Mouse (Mus musculus) bone marrow macrophage, adult 2 months (primary cell): Measurements from ENCODE around the gene 4931406P16Rik. TPM values are rescaled to one million over a fixed set of nuclear protein-coding genes. Genes with fewer than 3 reads are reported as not detected.

Experiments
- H3K27ac ChIP-seq: 2 replicates; pipeline ENCODE4 v1.5.1; 2012; ENCODE audit warnings: low read depth, low read length; ENCODE audit not compliant: insufficient read depth
- H3K4me1 ChIP-seq: 2 replicates; pipeline ENCODE4 v1.6.1; 2012; ENCODE audit warnings: low read length; ENCODE audit not compliant: control insufficient read depth, insufficient read depth
- H3K4me3 ChIP-seq: 2 replicates; pipeline ENCODE4 v1.5.1; 2012; ENCODE audit warnings: mild to moderate bottlenecking, low read length, moderate library complexity; ENCODE audit not compliant: insufficient read depth
- CTCF ChIP-seq: IDR thresholded peaks from 2 replicates; pipeline ENCODE4 v1.5.1; 2012; ENCODE audit warnings: low read depth, mild to moderate bottlenecking, low read length, moderate library complexity
- POLR2A ChIP-seq: IDR thresholded peaks from 2 replicates; pipeline ENCODE4 v1.6.1; 2012; ENCODE audit warnings: mild to moderate bottlenecking, low read depth, low read length, borderline replicate concordance
- polyA plus RNA-seq: library from polyadenylated mRNA; stranded (reverse); fragments of >200 nt; gene quantifications from 2 replicates; pipeline ENCODE4 v1.2.4, GENCODE M21; 2012; ENCODE audit not compliant: missing spikeins, insufficient read depth, insufficient read length

4931406P16Rik gene
- polyA plus RNA-seq, 1 experiment, result 18.4 TPM

DNA sequence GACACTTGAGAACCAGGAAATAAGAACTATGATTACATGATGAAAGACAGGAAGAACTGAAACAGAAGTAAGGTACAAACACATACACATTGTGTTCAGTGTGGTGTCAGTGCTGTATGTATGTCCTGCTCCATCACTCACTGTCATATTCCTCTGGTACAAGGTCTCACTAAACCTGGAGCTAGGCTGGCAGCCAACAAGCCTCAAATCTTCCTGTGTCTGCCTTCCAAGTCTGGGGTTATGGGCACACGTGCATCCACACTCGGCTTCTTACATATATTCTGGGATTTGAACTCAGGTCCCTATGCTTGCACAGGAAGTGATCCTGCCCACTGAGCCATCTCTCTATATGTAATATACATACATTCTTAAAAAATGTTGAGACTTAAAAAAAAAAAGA, 20.7 kb downstream of the 4931406P16Rik start:
- Histone ChIP-seq H3K27ac (no peak overlapping the region), H3K4me1 (peaks cover 18% of the 10 kb centered on the region), H3K4me3 (no peak overlapping the region)
- no peak for TF ChIP-seq CTCF
- TF ChIP-seq POLR2A, result no peak

DNA sequence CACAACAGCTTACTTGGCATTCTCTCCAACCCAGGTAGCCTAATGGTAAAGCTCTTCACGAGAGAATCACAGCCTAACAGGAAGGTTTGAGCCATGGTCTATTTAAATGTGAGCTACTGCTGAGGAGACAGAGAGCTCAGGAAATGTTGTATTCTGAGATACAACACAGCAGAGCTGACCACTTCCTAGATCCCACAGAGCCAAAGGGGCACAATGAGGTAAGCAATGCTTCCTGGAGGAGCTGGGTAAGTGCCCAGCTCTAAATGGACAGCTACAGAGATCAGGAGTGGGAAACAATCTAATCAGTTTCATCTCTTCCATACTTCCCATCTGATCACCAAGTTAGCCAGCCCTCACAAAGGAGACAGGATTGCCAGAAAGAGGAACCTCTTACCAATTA, 22.1 kb downstream of the 4931406P16Rik start:
- no peak for TF ChIP-seq POLR2A
- TF ChIP-seq CTCF, result no peak
- Histone ChIP-seq H3K27ac (peak overlapping the region; percentile 5; the same call in 1 of the 2 replicates), H3K4me1 (peaks cover 16% of the 10 kb centered on the region), H3K4me3 (no peak overlapping the region)

DNA sequence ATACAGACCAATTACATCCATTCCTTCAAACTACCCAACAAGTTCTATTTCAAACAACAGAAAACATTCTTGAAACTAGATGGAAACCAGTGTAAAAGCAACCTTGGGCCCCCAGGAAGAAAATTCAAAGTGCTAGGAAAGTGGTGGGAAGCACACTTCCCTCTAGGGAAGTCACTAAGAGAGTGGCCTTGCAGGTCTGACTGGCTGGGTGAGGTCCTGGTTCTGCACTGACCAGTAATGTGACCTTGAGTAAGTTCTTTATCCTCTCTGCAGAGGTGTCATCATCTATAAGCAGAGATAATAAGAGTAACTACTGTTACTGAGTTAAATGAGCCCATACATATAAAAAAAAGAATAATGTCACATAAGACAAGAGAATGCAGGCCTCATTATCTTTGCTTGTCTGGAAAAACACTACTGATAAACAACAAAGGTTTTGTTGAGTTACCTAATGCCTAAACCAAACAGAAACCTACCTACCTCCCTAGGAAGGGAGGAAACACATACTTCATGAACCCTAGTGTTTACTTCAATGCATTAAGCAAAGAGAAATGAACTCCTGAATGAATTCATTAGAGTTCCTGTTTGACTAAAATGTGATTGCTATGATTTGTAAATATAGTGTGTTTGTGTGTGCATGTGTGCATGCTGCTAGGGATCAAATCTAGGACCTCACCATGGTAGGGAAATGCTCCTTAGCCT, 22.8 kb downstream of the 4931406P16Rik start:
- Histone ChIP-seq H3K27ac (peak overlapping the region; percentile 5; the same call in 1 of the 2 replicates), H3K4me3 (no peak overlapping the region), H3K4me1 (peaks cover 16% of the 10 kb centered on the region)
- TF ChIP-seq CTCF, result no peak
- no peak for TF ChIP-seq POLR2A

DNA sequence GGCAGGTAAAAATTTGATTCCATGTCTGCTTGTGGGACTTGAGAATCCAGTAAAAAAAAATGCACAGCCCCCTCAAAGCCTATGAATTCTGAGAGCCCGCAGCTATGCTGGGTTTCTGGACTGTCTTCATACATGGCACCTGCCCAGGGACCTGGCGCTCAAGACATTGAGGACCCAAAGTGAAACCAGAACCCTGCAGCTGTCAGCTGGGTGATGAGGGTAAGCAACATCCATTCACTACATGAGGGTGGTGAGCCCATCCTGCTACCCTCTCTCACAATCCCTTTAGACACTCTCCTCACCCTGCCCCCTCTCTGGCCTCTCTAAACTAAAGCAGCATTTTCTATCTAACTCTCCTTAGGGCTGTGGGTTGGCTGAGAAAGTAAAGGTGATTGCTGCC, 35.7 kb downstream of the 4931406P16Rik start:
- Histone ChIP-seq H3K4me3 (no peak overlapping the region), H3K4me1 (peaks cover 4% of the 10 kb centered on the region), H3K27ac (no peak overlapping the region)
- TF ChIP-seq POLR2A (no peak), CTCF (no peak)

DNA sequence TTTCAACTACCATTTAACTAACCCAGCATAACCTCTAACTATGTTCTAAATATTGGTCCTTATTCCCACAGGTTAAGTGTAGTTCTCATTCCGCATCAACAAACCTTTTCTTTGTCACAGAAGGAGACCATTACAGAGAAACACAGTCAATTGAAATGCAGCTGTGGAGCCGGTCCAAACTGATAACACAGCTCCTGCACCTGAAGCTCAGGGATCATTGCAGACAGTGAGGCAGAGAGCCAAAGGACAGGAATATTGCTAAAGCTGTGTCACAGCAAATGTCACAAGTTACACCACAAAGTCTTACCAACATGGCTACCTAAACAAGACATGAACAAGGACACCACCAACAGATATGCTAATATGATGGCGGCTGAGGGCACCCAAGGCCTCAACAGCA, 37.3 kb downstream of the 4931406P16Rik start:
- Histone ChIP-seq H3K27ac (no peak overlapping the region), H3K4me3 (no peak overlapping the region), H3K4me1 (peaks cover 11% of the 10 kb centered on the region)
- TF ChIP-seq CTCF (no peak), POLR2A (no peak)

DNA sequence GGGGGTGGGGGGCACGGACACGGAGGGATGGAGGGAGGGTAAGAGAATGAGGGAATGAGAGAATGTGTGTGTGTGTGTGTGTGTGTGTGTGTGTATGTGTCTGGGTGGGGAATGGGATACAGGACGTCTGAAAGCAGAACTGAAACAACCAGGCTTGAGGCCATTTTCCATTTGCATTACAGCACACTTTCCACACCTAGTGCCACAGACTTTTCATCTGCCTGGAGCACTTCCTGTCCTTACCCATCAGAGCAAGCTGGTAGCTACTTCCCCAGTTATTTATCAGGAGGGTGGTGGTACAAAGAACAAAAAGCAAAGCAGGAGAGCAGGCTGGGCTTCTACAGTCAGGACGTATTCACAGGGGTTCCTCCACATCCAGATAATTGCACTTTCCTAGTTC, 40.9 kb downstream of the 4931406P16Rik start:
- no peak overlapping the region for H3K27ac ChIP-seq
- TF ChIP-seq POLR2A (no peak), CTCF (no peak)

DNA sequence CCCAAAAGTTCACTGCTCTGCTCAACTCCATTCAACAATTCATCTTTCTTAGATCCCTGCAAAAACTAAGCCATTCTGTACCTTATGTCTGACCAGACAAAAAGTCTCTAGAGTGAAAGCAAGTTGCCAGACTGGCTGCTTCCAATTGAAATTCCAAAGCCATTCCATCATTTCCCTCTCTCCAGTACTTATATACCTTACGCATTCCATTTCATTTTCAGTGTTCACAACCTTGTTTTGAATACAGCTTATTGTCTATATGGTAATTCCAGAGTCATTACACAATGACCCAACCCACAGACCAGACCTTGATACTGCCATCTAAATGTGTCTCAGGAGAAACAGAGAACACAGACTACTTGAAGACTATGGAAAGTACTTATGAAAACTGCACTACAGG, 44.9 kb downstream of the 4931406P16Rik start:
- Histone ChIP-seq H3K27ac (no peak overlapping the region), H3K4me1 (peaks cover 32% of the 10 kb centered on the region), H3K4me3 (no peak overlapping the region)
- TF ChIP-seq POLR2A (no peak), CTCF (no peak)

More for the DNA sequence above, 40.9 kb downstream of the 4931406P16Rik start:
- Histone ChIP-seq H3K4me3 (no peak overlapping the region), H3K4me1 (peaks cover 14% of the 10 kb centered on the region)

DNA sequence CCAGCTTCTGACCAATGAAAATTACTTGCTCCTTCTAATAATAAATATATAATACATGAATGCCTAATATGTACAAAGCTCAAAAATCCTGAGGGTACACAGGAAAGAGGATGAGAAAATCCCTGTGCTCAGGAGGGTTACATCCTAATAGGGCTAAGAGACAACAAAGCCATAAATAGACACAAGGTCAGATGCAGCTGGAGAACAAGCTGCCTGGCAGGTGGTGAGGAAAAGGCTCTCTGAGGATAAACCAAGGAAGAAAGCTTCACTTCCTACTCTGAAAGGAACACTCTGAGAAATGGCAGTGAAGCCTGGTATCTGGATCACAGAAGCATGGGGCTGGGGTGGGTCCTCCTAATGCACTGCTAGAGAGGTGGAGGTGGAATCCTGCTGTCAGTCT, 46.9 kb downstream of the 4931406P16Rik start:
- no peak overlapping the region for H3K4me3 ChIP-seq
- H3K27ac ChIP-seq, result no peak overlapping the region
- TF ChIP-seq POLR2A (no peak), CTCF (no peak)
- H3K4me1 ChIP-seq, result peaks cover 20% of the 10 kb centered on the region

DNA sequence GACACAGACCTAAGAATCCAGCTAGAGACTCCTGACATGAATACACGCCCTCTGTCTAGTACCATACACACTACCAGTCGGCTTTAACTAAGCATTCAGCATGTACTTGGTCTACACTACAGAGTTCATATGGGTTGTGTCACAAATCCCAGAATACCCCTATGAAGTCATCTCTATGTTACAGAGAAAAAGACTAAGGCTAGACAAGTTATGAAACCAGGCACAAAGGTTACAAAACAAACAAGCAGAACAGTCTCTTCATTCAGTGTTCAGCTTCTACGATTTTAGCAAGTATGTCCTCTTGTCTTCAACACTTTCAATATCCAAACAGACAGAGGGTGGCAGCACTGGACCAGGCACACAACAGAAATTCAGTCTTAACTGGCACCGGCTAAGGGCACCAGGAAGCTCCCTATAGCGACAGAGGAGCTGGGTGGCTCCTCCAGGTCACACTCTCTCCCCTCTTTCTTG, 47.4 kb downstream of the 4931406P16Rik start:
- TF ChIP-seq CTCF, result peak; percentile 43
- TF ChIP-seq POLR2A, result no peak
- H3K4me1 ChIP-seq, result peaks cover 20% of the 10 kb centered on the region
- no peak overlapping the region for H3K4me3 ChIP-seq
- peak overlapping the region; percentile 36 for H3K27ac ChIP-seq

DNA sequence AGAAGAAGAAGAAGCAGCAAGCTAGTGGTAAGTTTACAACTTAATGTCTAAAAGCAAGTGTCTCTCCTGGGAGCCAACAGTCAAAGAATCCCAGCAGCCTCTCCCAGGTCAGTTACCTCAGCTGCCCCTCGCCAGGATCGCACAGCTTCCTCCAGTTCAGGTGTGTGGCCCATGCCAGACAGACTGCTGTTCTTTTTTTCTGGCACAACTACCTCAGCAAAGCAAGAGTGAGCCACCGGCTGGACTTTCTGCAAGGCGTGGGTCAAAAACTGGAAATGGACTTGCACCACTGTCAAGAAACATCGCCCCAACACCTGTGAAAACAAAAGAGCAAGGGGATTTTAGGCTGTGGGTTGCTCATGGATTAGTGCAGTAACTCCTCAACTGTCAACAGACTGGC, 49.9 kb downstream of the 4931406P16Rik start:
- Histone ChIP-seq H3K27ac (no peak overlapping the region), H3K4me1 (peaks cover 18% of the 10 kb centered on the region), H3K4me3 (no peak overlapping the region)
- TF ChIP-seq CTCF, result no peak
- TF ChIP-seq POLR2A, result no peak
